Mouse (Mus musculus) urinary bladder, postnatal 14 days (tissue): ENCODE results near the gene Ppp4r3b.
A peak's percentile ranks its signal among the peaks of the same experiment; 100 is the strongest.

ENCODE experiments used
- DNase-seq: peaks from one replicate; pipeline ENCODE4 v3.0.0; 2021; ENCODE audit warnings: low spot score

Gene Ppp4r3b

GRCm38 (mm10) chr11:29238047-29238446 is 65.4 kb downstream of the Ppp4r3b start:
- DNase-seq, result no peak

GRCm38 (mm10) chr11:29238551-29238950 is 65.9 kb downstream of the Ppp4r3b start:
- DNase-seq, result no peak

- DNase-seq, result no peak
These were observed 66.7 kb downstream of the Ppp4r3b start for GRCm38 (mm10) chr11:29239353-29239752.

- DNase-seq, result no peak
These were observed 69.3 kb downstream of the Ppp4r3b start for GRCm38 (mm10) chr11:29241961-29242360.

- no peak for DNase-seq
These were observed 73.3 kb downstream of the Ppp4r3b start for GRCm38 (mm10) chr11:29245988-29246387.

GRCm38 (mm10) chr11:29246883-29247650 is 74.4 kb downstream of the Ppp4r3b start, which contains the start of gene Cfap36:
TSS of gene Cfap36 (minus strand) at chr11:29247409.
- peak; percentile 91 for DNase-seq

GRCm38 (mm10) chr11:29247725-29248124 is 75.0 kb downstream of the Ppp4r3b start:
- no peak for DNase-seq

- no peak for DNase-seq
These were observed 75.7 kb downstream of the Ppp4r3b start for GRCm38 (mm10) chr11:29248386-29248785.

GRCm38 (mm10) chr11:29254643-29255042 is 82.0 kb downstream of the Ppp4r3b start:
- no peak for DNase-seq

GRCm38 (mm10) chr11:29267824-29268223 is 95.1 kb downstream of the Ppp4r3b start:
- peak; percentile 48 for DNase-seq
